ENCODE assay signal across 10 mouse cellular contexts in genomic region chr17:86330076-86330955, GRCm38 (mm10).
DNase-seq lines count a peak whose midpoint lies in the region; ATAC-seq and TF ChIP-seq lines count a peak whose summit lies in the region.
"Had no signal": no experiment of that assay in that cellular context is flagged by ENCODE, and none has a peak within 500 bp of the region (broad histone marks: within the 10 kb centered on the region; RNA-seq: fewer than 3 reads in every experiment).

No protein-coding gene starts in this region.

- H3K27me3 ChIP-seq in kidney, embryonic 16.5 days (ENCODE audit: insufficient read depth, low read length), result no peaks in the 10 kb centered on the region
- no peaks in the 10 kb centered on the region for H3K27me3 ChIP-seq in embryonic facial prominence, embryonic 10.5 days (replicated peaks; ENCODE audit: low read depth, poor library complexity, severe bottlenecking)
- no peaks in the 10 kb centered on the region for H3K27me3 ChIP-seq in hindbrain, postnatal 0 days (ENCODE audit: insufficient read depth, low read length)
- no peaks in the 10 kb centered on the region for H3K27me3 ChIP-seq in neural tube, embryonic 12.5 days (replicated peaks)

- H3K9ac ChIP-seq in kidney, embryonic 16.5 days (replicated peaks; ENCODE audit: low read length), result 0 out of 2 replicates have a peak overlapping the region, but pooled peaks have one; percentile 31
- no peak overlapping the region for H3K9ac ChIP-seq in hindbrain, postnatal 0 days (replicated peaks; ENCODE audit: low read length)
- H3K9ac ChIP-seq in neural tube, embryonic 12.5 days, result no peak overlapping the region

- H3K9me3 ChIP-seq in kidney, embryonic 16.5 days (ENCODE audit: low read length), result no peaks in the 10 kb centered on the region
- H3K9me3 ChIP-seq in embryonic facial prominence, embryonic 10.5 days, result no peaks in the 10 kb centered on the region
- no peaks in the 10 kb centered on the region for H3K9me3 ChIP-seq in hindbrain, postnatal 0 days (ENCODE audit: low read length)
- H3K9me3 ChIP-seq in neural tube, embryonic 12.5 days, result no peaks in the 10 kb centered on the region

- peak overlapping the region; percentile 65 for H3K27ac ChIP-seq in kidney, embryonic 16.5 days (ENCODE audit: low read length)
- H3K27ac ChIP-seq in embryonic facial prominence, embryonic 10.5 days (replicated peaks), result peak overlapping the region; percentile 70
- peak overlapping the region; percentile 38; the same call in 1 of the 2 replicates for H3K27ac ChIP-seq in hindbrain, postnatal 0 days
- H3K27ac ChIP-seq in neural tube, embryonic 12.5 days, result peak overlapping the region; percentile 53; the same call in 1 of the 2 replicates
- H3K27ac ChIP-seq: macrophage had no signal

- no peak overlapping the region for H3K4me3 ChIP-seq in kidney, embryonic 16.5 days (ENCODE audit: low read length)
- H3K4me3 ChIP-seq in embryonic facial prominence, embryonic 10.5 days, result no peak overlapping the region
- H3K4me3 ChIP-seq in hindbrain, postnatal 0 days (ENCODE audit: low read length), result no peak overlapping the region
- H3K4me3 ChIP-seq in neural tube, embryonic 12.5 days, result no peak overlapping the region

- peak; percentile 71 for ATAC-seq in kidney, embryonic 16.5 days (ENCODE audit: low FRiP score, low TSS enrichment)
- peak; percentile 52 for ATAC-seq in hindbrain, postnatal 0 days
- ATAC-seq in neural tube, embryonic 12.5 days (ENCODE audit: low FRiP score, low read depth), result peak; percentile 69
- no peak for ATAC-seq in megakaryocyte progenitor cell, adult 5-6 weeks (replicated peaks; ENCODE audit: poor library complexity)

- no peak for TF ChIP-seq CTCF in hindbrain, postnatal 0 days (IDR thresholded peaks at IDR 0.05; ENCODE audit: low read depth)

- no peak for DNase-seq in kidney, adult 11 months
- DNase-seq in embryonic facial prominence, embryonic 10.5 days (ENCODE audit: low spot score), result peak; percentile 26
- DNase-seq in hindbrain, postnatal 0 days (ENCODE audit: low spot score), result no peak
- DNase-seq in adrenal gland, postnatal 36 days, result no peak
- DNase-seq in lung, adult 18-20 months, result no peak
- DNase-seq: thymus, postnatal 25 days had no signal

- H3K4me2 ChIP-seq in kidney, embryonic 16.5 days (replicated peaks; ENCODE audit: low read depth, low read length), result peak overlapping the region; percentile 43
- no peak overlapping the region for H3K4me2 ChIP-seq in hindbrain, postnatal 0 days (ENCODE audit: low read depth, low read length)
- H3K4me2 ChIP-seq in neural tube, embryonic 12.5 days (replicated peaks), result peak overlapping the region; percentile 24

- H3K36me3 ChIP-seq in kidney, embryonic 16.5 days (ENCODE audit: insufficient read depth, low read length), result no peaks in the 10 kb centered on the region
- H3K36me3 ChIP-seq in embryonic facial prominence, embryonic 10.5 days (replicated peaks), result no peaks in the 10 kb centered on the region
- H3K36me3 ChIP-seq in hindbrain, postnatal 0 days (ENCODE audit: insufficient read depth, low read length), result no peaks in the 10 kb centered on the region
- no peaks in the 10 kb centered on the region for H3K36me3 ChIP-seq in neural tube, embryonic 12.5 days

- WGBS in kidney, embryonic 16.5 days, result 28% methylated on average over 16 of the region's 16 CpGs
- WGBS in embryonic facial prominence, embryonic 10.5 days, result 60% methylated on average over 16 of the region's 16 CpGs
- WGBS in hindbrain, postnatal 0 days, result 43% methylated on average over 16 of the region's 16 CpGs
- WGBS in neural tube, embryonic 12.5 days, result 31% methylated on average over 16 of the region's 16 CpGs

- H3K4me1 ChIP-seq in kidney, embryonic 16.5 days (ENCODE audit: insufficient read depth, low read length), result peaks cover 41% of the 10 kb centered on the region
- H3K4me1 ChIP-seq in embryonic facial prominence, embryonic 10.5 days, result peaks cover 49% of the 10 kb centered on the region
- H3K4me1 ChIP-seq in hindbrain, postnatal 0 days (ENCODE audit: insufficient read depth, low read length), result peaks cover 12% of the 10 kb centered on the region; the same call in 1 of the 2 replicates
- peaks cover 34% of the 10 kb centered on the region for H3K4me1 ChIP-seq in neural tube, embryonic 12.5 days
